In genomic region chr11:102999317-102999970, GRCm38 (mm10) we compare ENCODE assay signal across 10 mouse cellular contexts. TPM values are rescaled to one million over a fixed set of nuclear protein-coding genes. Genes with fewer than 3 reads are reported as not detected.
DNase-seq lines count a peak whose midpoint lies in the region; ATAC-seq and TF ChIP-seq lines count a peak whose summit lies in the region.
"Had no signal": no experiment of that assay in that cellular context is flagged by ENCODE, and none has a peak within 500 bp of the region (broad histone marks: within the 10 kb centered on the region; RNA-seq: fewer than 3 reads in every experiment).

No protein-coding gene starts in this region.

- no peak for ATAC-seq in heart, embryonic 14.5 days (ENCODE audit: insufficient number of reproducible peaks, insufficient read depth, low FRiP score, low read depth)
- ATAC-seq in midbrain, postnatal 0 days (ENCODE audit: low FRiP score): no peak
- ATAC-seq in hindbrain, embryonic 12.5 days (ENCODE audit: low FRiP score): no peak
- ATAC-seq in midbrain, embryonic 14.5 days (ENCODE audit: low FRiP score, low TSS enrichment): no peak
- ATAC-seq: activated CD4-positive, CD25-positive, alpha-beta regulatory T cell, adult 4 months had no signal

- H3K9ac ChIP-seq in heart, embryonic 14.5 days (ENCODE audit: low read length): peak overlapping the region; percentile 45; the same call in 1 of the 2 replicates
- no peak overlapping the region for H3K9ac ChIP-seq in midbrain, postnatal 0 days (replicated peaks; ENCODE audit: low read length, poor library complexity, severe bottlenecking)
- H3K9ac ChIP-seq in hindbrain, embryonic 12.5 days: 0 out of 2 replicates have a peak overlapping the region, but pooled peaks have one; percentile 44
- H3K9ac ChIP-seq in midbrain, embryonic 14.5 days (replicated peaks; ENCODE audit: low read length): no peak overlapping the region

- TF ChIP-seq CTCF in midbrain, postnatal 0 days (IDR thresholded peaks at IDR 0.05): no peak

- H3K4me3 ChIP-seq in heart, embryonic 14.5 days (ENCODE audit: control insufficient read depth in 1 of 2, insufficient read depth in 1 of 2, low read depth in 1 of 2, low read length in 2 of 2): no peak overlapping the region
- no peak overlapping the region for H3K4me3 ChIP-seq in midbrain, embryonic 10.5 days
- no peak overlapping the region for H3K4me3 ChIP-seq in midbrain, postnatal 0 days (ENCODE audit: low read depth, low read length)
- no peak overlapping the region for H3K4me3 ChIP-seq in hindbrain, embryonic 12.5 days
- H3K4me3 ChIP-seq in midbrain, embryonic 14.5 days (replicated peaks; ENCODE audit: low read depth, low read length): no peak overlapping the region

- no peak for DNase-seq in heart, postnatal 14 days
- DNase-seq in midbrain, embryonic 10.5 days (ENCODE audit: low spot score): no peak
- DNase-seq in midbrain, postnatal 0 days (ENCODE audit: low spot score): no peak
- no peak for DNase-seq in midbrain, embryonic 14.5 days
- no peak for DNase-seq in right cerebral cortex, adult 18-20 months
- DNase-seq: gastrocnemius, postnatal 10 days; kidney, adult 9 months had no signal

- 71% methylated on average over 14 of the region's 14 CpGs for WGBS in heart, embryonic 14.5 days
- WGBS in midbrain, embryonic 10.5 days: 89% methylated on average over 14 of the region's 14 CpGs
- 83% methylated on average over 14 of the region's 14 CpGs for WGBS in midbrain, postnatal 0 days
- WGBS in hindbrain, embryonic 12.5 days: 77% methylated on average over 14 of the region's 14 CpGs
- 85% methylated on average over 14 of the region's 14 CpGs for WGBS in midbrain, embryonic 14.5 days

- H3K36me3 ChIP-seq in heart, embryonic 14.5 days (ENCODE audit: control insufficient read depth, insufficient read depth, low read length): peaks cover 43% of the 10 kb centered on the region
- peaks cover 78% of the 10 kb centered on the region for H3K36me3 ChIP-seq in midbrain, embryonic 10.5 days
- H3K36me3 ChIP-seq in midbrain, postnatal 0 days (ENCODE audit: insufficient read depth, low read length): peaks cover 46% of the 10 kb centered on the region
- H3K36me3 ChIP-seq in hindbrain, embryonic 12.5 days: peaks cover 62% of the 10 kb centered on the region
- H3K36me3 ChIP-seq in midbrain, embryonic 14.5 days (ENCODE audit: control insufficient read depth, insufficient read depth, low read length): peaks cover 57% of the 10 kb centered on the region

- peak overlapping the region; percentile 79 to 84 for H3K27ac ChIP-seq in heart, embryonic 14.5 days (replicated peaks in 1 of 2; ENCODE audit: control insufficient read depth in 1 of 2, insufficient read depth in 1 of 2, low read depth in 2 of 2, low read length in 2 of 2)
- 0 out of 2 replicates have a peak overlapping the region, but pooled peaks have one; percentile 13 for H3K27ac ChIP-seq in midbrain, embryonic 10.5 days (replicated peaks)
- H3K27ac ChIP-seq in midbrain, postnatal 0 days (ENCODE audit: low read depth, low read length): no peak overlapping the region
- peak overlapping the region; percentile 70 for H3K27ac ChIP-seq in hindbrain, embryonic 12.5 days
- peak overlapping the region; percentile 38 for H3K27ac ChIP-seq in midbrain, embryonic 14.5 days (replicated peaks; ENCODE audit: low read depth, low read length)

- H3K4me2 ChIP-seq in heart, embryonic 14.5 days (ENCODE audit: low read length): peak overlapping the region; percentile 44; the same call in 1 of the 2 replicates
- no peak overlapping the region for H3K4me2 ChIP-seq in midbrain, postnatal 0 days (ENCODE audit: low read depth, low read length, poor library complexity, severe bottlenecking)
- no peak overlapping the region for H3K4me2 ChIP-seq in hindbrain, embryonic 12.5 days (replicated peaks)
- H3K4me2 ChIP-seq in midbrain, embryonic 14.5 days (ENCODE audit: low read length): no peak overlapping the region

- H3K9me3 ChIP-seq in heart, embryonic 14.5 days (ENCODE audit: control insufficient read depth, low read length): no peaks in the 10 kb centered on the region
- H3K9me3 ChIP-seq in midbrain, embryonic 10.5 days (replicated peaks): no peaks in the 10 kb centered on the region
- no peaks in the 10 kb centered on the region for H3K9me3 ChIP-seq in midbrain, postnatal 0 days (ENCODE audit: low read length)
- H3K9me3 ChIP-seq in hindbrain, embryonic 12.5 days (replicated peaks): no peaks in the 10 kb centered on the region
- no peaks in the 10 kb centered on the region for H3K9me3 ChIP-seq in midbrain, embryonic 14.5 days (ENCODE audit: control insufficient read depth, low read length)

- intact Hi-C loops in heart, postnatal 14 days (cut with DNase I): no loop called here

- no peaks in the 10 kb centered on the region for H3K27me3 ChIP-seq in heart, embryonic 14.5 days (ENCODE audit: control insufficient read depth, insufficient read depth, low read length)
- no peaks in the 10 kb centered on the region for H3K27me3 ChIP-seq in midbrain, embryonic 10.5 days (ENCODE audit: low read depth, poor library complexity, severe bottlenecking)
- no peaks in the 10 kb centered on the region for H3K27me3 ChIP-seq in midbrain, postnatal 0 days (ENCODE audit: insufficient read depth, low read length)
- no peaks in the 10 kb centered on the region for H3K27me3 ChIP-seq in hindbrain, embryonic 12.5 days
- H3K27me3 ChIP-seq in midbrain, embryonic 14.5 days (ENCODE audit: control insufficient read depth, insufficient read depth, low read length): no peaks in the 10 kb centered on the region

- H3K4me1 ChIP-seq in heart, embryonic 14.5 days (ENCODE audit: control insufficient read depth in 2 of 2, insufficient read depth in 2 of 2, low read length in 2 of 2): peaks cover 33 to 44% of the 10 kb centered on the region in 2 experiments
- peaks cover 23% of the 10 kb centered on the region for H3K4me1 ChIP-seq in midbrain, embryonic 10.5 days
- H3K4me1 ChIP-seq in midbrain, postnatal 0 days (ENCODE audit: insufficient read depth, low read length): 0 out of 2 replicates have a peak, but pooled peaks cover 3% of the 10 kb centered on the region
- peaks cover 36% of the 10 kb centered on the region for H3K4me1 ChIP-seq in hindbrain, embryonic 12.5 days
- peaks cover 22% of the 10 kb centered on the region for H3K4me1 ChIP-seq in midbrain, embryonic 14.5 days (ENCODE audit: control insufficient read depth, insufficient read depth, low read length)

RNA-seq across cellular contexts. Expression of gene Nmt1, which starts 28.5 kb away (rescaled TPM):
- 47.8 and 51.7 TPM in 2 replicates for polyA plus RNA-seq in heart, embryonic 14.5 days (2014; fragmentation: Nextera tagmentation; extraction: Ambion mirVana)
- 10 to 100 TPM; 61.0 to 62.1 TPM for total RNA-seq in heart, postnatal 14 days (2021)
- 57.3 and 61.8 TPM in 2 replicates for polyA plus RNA-seq in midbrain, embryonic 10.5 days (2016; fragmentation: Nextera tagmentation; extraction: Ambion mirVana)
- 48.6 and 56.3 TPM in 2 replicates for total RNA-seq in midbrain, postnatal 0 days (2014; rRNA removed)
- 39.1 and 40.5 TPM in 2 replicates for polyA plus RNA-seq in midbrain, postnatal 0 days (2015; fragmentation: Nextera tagmentation; extraction: Ambion mirVana)
- 38.6 and 40.3 TPM in 2 replicates for polyA plus RNA-seq in hindbrain, embryonic 12.5 days (2016; fragmentation: Nextera tagmentation; extraction: Ambion mirVana)
- polyA plus RNA-seq in midbrain, embryonic 14.5 days (2014; fragmentation: Nextera tagmentation; extraction: Ambion mirVana): 30.7 and 38.0 TPM in 2 replicates

RNA-seq across cellular contexts. Expression of gene Dcakd, which starts 28.7 kb away (rescaled TPM):
- 93.8 and 99.4 TPM in 2 replicates for polyA plus RNA-seq in heart, embryonic 14.5 days (2014; fragmentation: Nextera tagmentation; extraction: Ambion mirVana)
- total RNA-seq in heart, postnatal 14 days (2021): 10 to 100 TPM; 68.5 to 71.1 TPM
- polyA plus RNA-seq in midbrain, embryonic 10.5 days (2016; fragmentation: Nextera tagmentation; extraction: Ambion mirVana): 265 and 287 TPM in 2 replicates
- total RNA-seq in midbrain, postnatal 0 days (2014; rRNA removed): 154 and 191 TPM in 2 replicates
- 165 and 173 TPM in 2 replicates for polyA plus RNA-seq in midbrain, postnatal 0 days (2015; fragmentation: Nextera tagmentation; extraction: Ambion mirVana)
- 160 and 161 TPM in 2 replicates for polyA plus RNA-seq in hindbrain, embryonic 12.5 days (2016; fragmentation: Nextera tagmentation; extraction: Ambion mirVana)
- 183 and 209 TPM in 2 replicates for polyA plus RNA-seq in midbrain, embryonic 14.5 days (2014; fragmentation: Nextera tagmentation; extraction: Ambion mirVana)

RNA-seq across cellular contexts. Expression of gene C1ql1, which starts 53.0 kb away (rescaled TPM):
- polyA plus RNA-seq in heart, embryonic 14.5 days (2014; fragmentation: Nextera tagmentation; extraction: Ambion mirVana): 0.71 and 1.5 TPM in 2 replicates
- total RNA-seq in heart, postnatal 14 days (2021): under 1 TPM; 0.19 to 0.20 TPM
- polyA plus RNA-seq in midbrain, embryonic 10.5 days (2016; fragmentation: Nextera tagmentation; extraction: Ambion mirVana): 3.0 and 5.8 TPM in 2 replicates
- total RNA-seq in midbrain, postnatal 0 days (2014; rRNA removed): 45.6 and 52.8 TPM in 2 replicates
- 15.8 and 16.9 TPM in 2 replicates for polyA plus RNA-seq in midbrain, postnatal 0 days (2015; fragmentation: Nextera tagmentation; extraction: Ambion mirVana)
- polyA plus RNA-seq in hindbrain, embryonic 12.5 days (2016; fragmentation: Nextera tagmentation; extraction: Ambion mirVana): 11.7 and 13.2 TPM in 2 replicates
- 14.3 and 18.8 TPM in 2 replicates for polyA plus RNA-seq in midbrain, embryonic 14.5 days (2014; fragmentation: Nextera tagmentation; extraction: Ambion mirVana)
- polyA plus RNA-seq: activated CD4-positive, CD25-positive, alpha-beta regulatory T cell, adult 4 months had no signal

Comparison
In these comparisons a context has a peak if more than half of its experiments do, and no peak if none do; other contexts are left out.
1. H3K9ac ChIP-seq: peak in heart, embryonic 14.5 days (single experiment) and hindbrain, embryonic 12.5 days (single experiment); none in midbrain, postnatal 0 days (single experiment) and midbrain, embryonic 14.5 days (single experiment).